Mouse (Mus musculus): ENCODE measurements around the gene Mpdu1.

GRCm38 (mm10) chr11:69666665-69667005, 4.2 kb upstream of the Mpdu1 start:
- TF ChIP-seq CTCF (IDR thresholded peaks at IDR 0.05; ENCODE audit: insufficient read depth, low read depth, low read length): no peak
- no peak for TF ChIP-seq POLR2A (IDR thresholded peaks at IDR 0.05; ENCODE audit: insufficient read depth, low read depth, low read length)

Measured in olfactory bulb, adult 2 months (tissue).